Mouse (Mus musculus): Measurements from ENCODE around the gene Cidec. TPM values are rescaled to one million over a fixed set of nuclear protein-coding genes. Genes with fewer than 3 reads are reported as not detected.

Gene Cidec
- polyA plus RNA-seq (2016; fragmentation: Nextera tagmentation; extraction: Ambion mirVana), result 0.10 TPM in 1 of 2 replicates, not detected in the other

DNA sequence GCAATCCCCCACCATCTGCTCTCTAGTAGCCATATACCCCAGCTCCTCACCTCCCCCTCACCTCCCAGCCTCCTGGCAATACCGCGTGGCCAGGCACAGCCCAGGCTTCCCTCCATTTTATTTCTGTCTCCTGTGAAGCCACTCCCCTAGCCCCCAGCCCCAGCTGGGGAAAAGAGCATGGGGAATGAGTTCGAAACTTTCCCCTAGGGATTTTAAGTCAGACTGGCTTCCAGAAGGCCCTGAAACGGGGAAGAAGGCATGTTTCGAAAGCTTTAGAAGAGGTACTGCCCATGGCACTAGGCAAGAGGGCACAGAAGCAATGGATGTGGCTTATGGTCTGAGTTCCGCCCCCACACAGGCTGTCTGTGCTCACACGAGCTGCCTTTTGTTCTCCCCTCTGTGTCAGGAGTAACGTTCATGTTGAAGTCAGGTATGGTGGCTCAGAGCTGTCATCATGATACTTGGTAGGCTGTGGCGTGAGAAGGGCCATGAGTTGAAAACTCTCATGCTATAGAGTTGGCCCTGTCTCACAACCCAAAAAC is at the start of gene Cidec:
TSS of gene Cidec (minus strand) at position 97 of the 542 bp plus-strand sequence.
- no peaks in the 10 kb centered on the region for H3K36me3 ChIP-seq
- no peaks in the 10 kb centered on the region for H3K4me1 ChIP-seq
- H3K4me3 ChIP-seq, result no peak within 1 kb of the TSS
- no peak within 1 kb of the TSS for H3K27ac ChIP-seq
- 75% methylated on average over 9 of the region's 9 CpGs for WGBS
- no peaks in the 10 kb centered on the region for H3K27me3 ChIP-seq (ENCODE audit: insufficient read depth, poor library complexity, severe bottlenecking)
- DNase-seq (ENCODE audit: low spot score), result no peak
- H3K9me3 ChIP-seq, result no peaks in the 10 kb centered on the region

DNA sequence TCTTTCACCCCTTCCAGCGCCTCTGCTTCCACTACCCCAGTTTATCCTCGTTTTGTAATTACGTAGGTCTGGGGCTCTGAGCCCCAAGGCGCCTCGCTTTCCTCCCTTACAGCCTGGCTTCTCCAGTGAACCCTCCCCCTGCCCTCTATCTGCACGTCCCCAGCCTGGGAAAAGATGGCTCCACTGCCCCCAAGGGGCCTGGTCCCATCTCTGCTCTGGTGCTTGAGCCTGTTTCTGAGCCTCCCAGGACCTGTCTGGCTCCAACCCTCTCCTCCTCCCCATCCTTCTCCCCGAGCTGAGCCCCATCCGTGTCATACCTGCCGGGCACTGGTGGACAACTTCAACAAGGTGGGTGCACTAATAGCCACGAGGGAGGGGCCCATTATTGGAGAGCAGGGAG is 48.2 kb upstream of the Cidec start:
- H3K27ac ChIP-seq, result peak overlapping the region; percentile 93
- peaks cover 29% of the 10 kb centered on the region for H3K4me1 ChIP-seq
- H3K4me3 ChIP-seq, result peak overlapping the region; percentile 77
- WGBS, result 15% methylated on average over 10 of the region's 10 CpGs
- DNase-seq (ENCODE audit: low spot score), result no peak
- no peaks in the 10 kb centered on the region for H3K9me3 ChIP-seq
- peaks cover 17% of the 10 kb centered on the region for H3K36me3 ChIP-seq
- peaks cover 41% of the 10 kb centered on the region for H3K27me3 ChIP-seq (ENCODE audit: insufficient read depth, poor library complexity, severe bottlenecking)

DNA sequence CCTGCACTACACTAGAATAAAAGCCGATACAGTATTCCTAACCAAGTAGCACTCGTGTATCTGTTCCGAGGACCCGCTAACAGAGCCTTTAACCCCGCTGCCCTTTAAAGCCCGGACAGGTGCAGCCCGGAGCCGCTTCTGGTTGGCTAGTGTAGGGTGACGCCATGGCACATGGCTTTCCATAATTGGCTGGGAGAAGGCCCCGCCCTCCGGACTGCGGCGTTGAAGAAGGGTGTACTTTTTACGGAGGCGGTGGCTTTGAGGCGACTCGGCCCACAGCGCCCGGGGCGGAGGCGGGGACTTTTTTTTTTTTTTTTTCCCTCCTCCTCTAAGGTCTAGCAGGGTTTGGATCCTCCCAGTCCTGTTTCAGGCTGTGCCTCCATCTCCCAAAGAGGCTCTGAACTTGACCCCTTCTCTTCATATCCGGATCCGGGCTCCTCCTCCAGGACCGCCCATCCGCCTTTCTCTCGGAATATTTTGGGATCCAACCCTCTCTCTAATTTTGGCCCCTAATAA is 47.6 kb upstream of the Cidec start, which contains the start of gene Creld1:
TSS of gene Creld1 (plus strand) at position 198 of the 516 bp plus-strand sequence.
- H3K27me3 ChIP-seq (ENCODE audit: insufficient read depth, poor library complexity, severe bottlenecking), result peaks cover 42% of the 10 kb centered on the region
- DNase-seq (ENCODE audit: low spot score), result peak; percentile 98
- under 1% methylated on average over 26 of the region's 26 CpGs for WGBS
- H3K9me3 ChIP-seq, result no peaks in the 10 kb centered on the region
- H3K4me1 ChIP-seq, result peaks cover 29% of the 10 kb centered on the region
- H3K36me3 ChIP-seq, result peaks cover 12% of the 10 kb centered on the region
- peak within 1 kb of the TSS; percentile 93 for H3K27ac ChIP-seq
- peak within 1 kb of the TSS; percentile 77 for H3K4me3 ChIP-seq

DNA sequence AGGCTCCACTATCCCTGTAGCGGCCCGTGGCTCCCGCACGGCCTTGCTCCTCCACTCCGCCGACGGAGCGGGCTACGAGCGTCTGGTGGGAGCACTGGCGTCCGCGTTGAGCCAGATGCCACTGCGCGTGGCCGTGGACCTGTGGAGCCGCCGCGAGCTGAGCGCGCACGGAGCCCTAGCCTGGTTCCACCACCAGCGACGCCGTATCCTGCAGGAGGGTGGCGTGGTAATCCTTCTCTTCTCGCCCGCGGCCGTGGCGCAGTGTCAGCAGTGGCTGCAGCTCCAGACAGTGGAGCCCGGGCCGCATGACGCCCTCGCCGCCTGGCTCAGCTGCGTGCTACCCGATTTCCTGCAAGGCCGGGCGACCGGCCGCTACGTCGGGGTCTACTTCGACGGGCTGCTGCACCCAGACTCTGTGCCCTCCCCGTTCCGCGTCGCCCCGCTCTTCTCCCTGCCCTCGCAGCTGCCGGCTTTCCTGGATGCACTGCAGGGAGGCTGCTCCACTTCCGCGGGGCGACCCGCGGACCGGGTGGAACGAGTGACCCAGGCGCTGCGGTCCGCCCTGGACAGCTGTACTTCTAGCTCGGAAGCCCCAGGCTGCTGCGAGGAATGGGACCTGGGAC is 47.0 kb upstream of the Cidec start:
- WGBS, result 1% methylated on average over 65 of the region's 65 CpGs
- Histone ChIP-seq H3K36me3 (peaks cover 6% of the 10 kb centered on the region; the same call in 1 of the 2 replicates), H3K27me3 (ENCODE audit: insufficient read depth, poor library complexity, severe bottlenecking) (peaks cover 45% of the 10 kb centered on the region), H3K9me3 (no peaks in the 10 kb centered on the region), H3K4me1 (peaks cover 29% of the 10 kb centered on the region), H3K27ac (peak overlapping the region; percentile 93), H3K4me3 (peak overlapping the region; percentile 77)
- peak; percentile 85 for DNase-seq (ENCODE audit: low spot score)

DNA sequence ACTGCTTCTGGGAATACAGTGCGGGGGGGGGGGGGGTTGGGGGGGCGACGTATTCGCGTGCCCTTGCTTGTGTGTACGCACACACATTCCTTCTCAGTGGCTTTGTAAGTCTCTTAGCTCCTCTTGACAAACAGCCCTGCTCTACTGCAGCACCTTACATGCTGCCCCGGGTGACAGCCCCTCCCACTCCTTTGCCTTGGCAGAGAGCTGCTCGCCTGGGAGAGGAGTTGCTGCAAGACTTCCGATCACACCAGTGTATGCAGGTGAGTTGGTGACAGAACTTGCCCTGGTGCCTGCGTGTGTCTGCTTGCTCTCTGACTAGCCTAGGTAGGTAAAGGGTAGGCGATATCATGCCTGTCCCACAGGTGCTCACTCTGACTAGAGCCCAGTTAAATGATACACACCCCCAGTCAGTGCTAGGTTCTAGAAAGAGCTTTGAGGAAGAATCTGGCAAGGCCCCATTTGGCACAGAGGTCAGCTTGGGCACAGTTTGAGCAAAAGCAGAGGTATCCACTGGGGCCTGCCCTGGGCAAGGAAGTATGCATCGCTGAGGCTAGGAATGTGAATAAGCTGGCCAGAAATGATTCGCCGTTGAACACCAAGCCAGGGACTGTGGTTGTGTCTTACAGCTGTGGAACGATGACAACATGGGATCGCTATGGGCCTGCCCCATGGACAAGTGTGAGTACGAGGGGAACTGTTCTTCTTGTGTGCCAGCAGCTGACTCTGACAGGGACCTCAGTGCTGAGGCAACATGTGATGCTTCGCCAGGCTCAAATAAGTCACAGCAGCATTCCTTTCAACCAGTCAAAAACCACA is 45.2 kb upstream of the Cidec start:
- H3K4me3 ChIP-seq, result no peak overlapping the region
- peaks cover 61% of the 10 kb centered on the region for H3K27me3 ChIP-seq (ENCODE audit: insufficient read depth, poor library complexity, severe bottlenecking)
- no peak for DNase-seq (ENCODE audit: low spot score)
- H3K36me3 ChIP-seq, result no peaks in the 10 kb centered on the region
- H3K4me1 ChIP-seq, result peaks cover 29% of the 10 kb centered on the region
- no peaks in the 10 kb centered on the region for H3K9me3 ChIP-seq
- 56% methylated on average over 18 of the region's 18 CpGs for WGBS
- no peak overlapping the region for H3K27ac ChIP-seq

DNA sequence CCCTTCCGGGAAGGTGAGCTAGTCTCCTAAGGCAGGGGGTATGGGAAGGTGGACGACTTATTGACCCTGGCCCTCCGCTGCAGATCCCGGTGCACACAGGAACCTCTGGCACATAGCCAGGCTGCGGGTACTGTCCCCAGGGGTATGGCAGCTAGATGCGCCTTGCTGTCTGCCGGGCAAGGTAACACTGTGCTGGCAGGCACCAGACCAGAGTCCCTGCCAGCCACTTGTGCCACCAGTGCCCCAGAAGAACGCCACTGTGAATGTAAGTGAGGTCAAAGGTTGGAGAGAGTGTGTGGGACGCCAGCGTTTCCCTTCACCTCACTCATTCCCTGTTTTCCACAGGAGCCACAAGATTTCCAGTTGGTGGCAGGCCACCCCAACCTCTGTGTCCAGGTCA is 43.3 kb upstream of the Cidec start:
- DNase-seq (ENCODE audit: low spot score), result no peak
- Histone ChIP-seq H3K4me1 (peaks cover 24% of the 10 kb centered on the region), H3K27ac (no peak overlapping the region), H3K4me3 (no peak overlapping the region), H3K36me3 (no peaks in the 10 kb centered on the region), H3K9me3 (no peaks in the 10 kb centered on the region), H3K27me3 (ENCODE audit: insufficient read depth, poor library complexity, severe bottlenecking) (peaks cover 70% of the 10 kb centered on the region)
- WGBS, result 86% methylated on average over 10 of the region's 10 CpGs

DNA sequence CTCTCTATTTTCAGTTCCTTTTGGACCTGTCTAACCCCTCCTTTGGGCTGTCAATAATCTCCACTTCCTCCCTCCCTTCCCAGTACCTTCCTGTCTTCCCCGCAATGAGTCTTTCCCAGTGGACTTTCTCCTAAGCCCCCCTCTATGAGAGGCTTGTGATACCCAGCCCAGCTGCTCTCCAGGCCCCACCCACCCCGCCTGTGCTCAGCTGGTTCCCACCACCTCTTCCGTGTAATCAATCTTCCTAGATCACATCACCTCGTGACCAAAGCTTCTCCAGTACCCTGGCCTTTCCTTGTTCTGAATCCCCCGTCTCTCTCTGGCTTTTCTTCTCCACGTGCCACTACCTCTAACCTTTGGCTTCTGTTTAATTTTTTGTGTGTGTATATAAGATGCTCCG is 41.8 kb upstream of the Cidec start:
- peaks cover 13% of the 10 kb centered on the region for H3K4me1 ChIP-seq
- no peaks in the 10 kb centered on the region for H3K36me3 ChIP-seq
- H3K4me3 ChIP-seq, result no peak overlapping the region
- 49% methylated on average over 7 of the region's 7 CpGs for WGBS
- H3K27ac ChIP-seq, result no peak overlapping the region
- no peak for DNase-seq (ENCODE audit: low spot score)
- H3K27me3 ChIP-seq (ENCODE audit: insufficient read depth, poor library complexity, severe bottlenecking), result peaks cover 75% of the 10 kb centered on the region
- no peaks in the 10 kb centered on the region for H3K9me3 ChIP-seq

DNA sequence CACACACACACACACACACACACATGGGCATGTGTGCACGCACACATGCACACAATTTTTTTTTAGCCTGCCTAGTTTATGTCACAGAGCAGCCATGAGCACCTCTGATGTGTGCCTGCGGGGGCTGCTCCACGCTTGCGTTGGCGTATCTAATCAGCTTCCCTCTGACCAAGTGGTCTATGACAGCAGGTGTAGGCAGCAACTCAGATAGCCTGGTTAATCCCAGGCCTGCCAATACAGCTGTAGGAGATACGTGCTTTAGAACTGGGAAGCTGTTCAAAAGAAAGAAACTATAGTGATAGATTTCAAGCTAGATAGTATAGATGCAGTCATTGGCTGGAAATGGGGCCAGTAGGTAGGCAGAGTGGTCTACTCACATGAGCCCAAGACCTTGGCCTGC is 38.2 kb upstream of the Cidec start:
- 68% methylated on average over 6 of the region's 6 CpGs for WGBS
- Histone ChIP-seq H3K27me3 (ENCODE audit: insufficient read depth, poor library complexity, severe bottlenecking) (peaks cover 75% of the 10 kb centered on the region), H3K4me1 (peaks cover 31% of the 10 kb centered on the region), H3K36me3 (no peaks in the 10 kb centered on the region), H3K4me3 (no peak overlapping the region), H3K27ac (no peak overlapping the region), H3K9me3 (no peaks in the 10 kb centered on the region)
- DNase-seq (ENCODE audit: low spot score), result no peak

DNA sequence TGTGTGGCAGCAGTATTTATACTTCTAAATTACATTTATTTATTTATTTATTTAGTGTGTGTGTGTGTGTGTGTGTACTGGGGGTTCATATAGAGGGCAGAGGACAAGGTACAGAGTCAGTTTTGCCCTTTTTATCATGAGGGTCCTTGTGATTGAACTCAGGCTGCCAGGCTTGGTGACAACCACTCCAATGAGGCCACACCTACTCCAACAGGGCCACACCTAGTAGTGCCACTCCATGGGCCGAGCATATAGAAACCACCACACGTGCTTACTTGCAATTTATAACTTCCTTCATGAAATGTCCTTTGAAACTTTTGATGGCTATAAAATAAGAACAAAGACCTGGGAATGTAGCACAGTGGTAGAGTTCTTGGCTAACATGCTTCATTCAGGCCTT is 37.7 kb upstream of the Cidec start:
- no peak overlapping the region for H3K27ac ChIP-seq
- no peaks in the 10 kb centered on the region for H3K36me3 ChIP-seq
- H3K27me3 ChIP-seq (ENCODE audit: insufficient read depth, poor library complexity, severe bottlenecking), result peaks cover 79% of the 10 kb centered on the region
- no peak overlapping the region for H3K4me3 ChIP-seq
- DNase-seq (ENCODE audit: low spot score), result no peak
- peaks cover 31% of the 10 kb centered on the region for H3K4me1 ChIP-seq
- H3K9me3 ChIP-seq, result no peaks in the 10 kb centered on the region
- 69% methylated on average over 2 of the region's 2 CpGs for WGBS

DNA sequence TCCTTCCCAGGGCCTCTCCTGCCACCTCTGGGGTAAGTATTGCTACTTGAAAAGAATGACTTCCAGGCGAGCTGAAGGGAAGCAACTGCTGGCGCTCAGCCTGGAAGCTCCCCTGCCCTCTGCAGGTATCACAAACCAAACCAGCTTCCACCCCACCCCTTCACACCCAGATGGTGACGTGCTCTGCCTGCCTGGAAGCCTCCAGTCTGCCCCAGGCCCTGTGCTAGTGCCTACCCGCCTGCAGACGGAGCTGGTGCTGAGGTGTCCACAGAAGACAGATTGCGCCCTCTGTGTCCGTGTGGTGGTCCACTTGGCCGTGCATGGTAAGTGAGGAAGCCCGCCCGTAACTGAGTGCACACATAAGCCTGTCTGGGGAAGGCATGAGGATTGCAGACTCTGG is 36.5 kb upstream of the Cidec start:
- WGBS, result 61% methylated on average over 10 of the region's 10 CpGs
- H3K27me3 ChIP-seq (ENCODE audit: insufficient read depth, poor library complexity, severe bottlenecking), result peaks cover 75% of the 10 kb centered on the region
- no peaks in the 10 kb centered on the region for H3K36me3 ChIP-seq
- no peaks in the 10 kb centered on the region for H3K9me3 ChIP-seq
- no peak for DNase-seq (ENCODE audit: low spot score)
- no peak overlapping the region for H3K27ac ChIP-seq
- no peak overlapping the region for H3K4me3 ChIP-seq
- H3K4me1 ChIP-seq, result peaks cover 31% of the 10 kb centered on the region

DNA sequence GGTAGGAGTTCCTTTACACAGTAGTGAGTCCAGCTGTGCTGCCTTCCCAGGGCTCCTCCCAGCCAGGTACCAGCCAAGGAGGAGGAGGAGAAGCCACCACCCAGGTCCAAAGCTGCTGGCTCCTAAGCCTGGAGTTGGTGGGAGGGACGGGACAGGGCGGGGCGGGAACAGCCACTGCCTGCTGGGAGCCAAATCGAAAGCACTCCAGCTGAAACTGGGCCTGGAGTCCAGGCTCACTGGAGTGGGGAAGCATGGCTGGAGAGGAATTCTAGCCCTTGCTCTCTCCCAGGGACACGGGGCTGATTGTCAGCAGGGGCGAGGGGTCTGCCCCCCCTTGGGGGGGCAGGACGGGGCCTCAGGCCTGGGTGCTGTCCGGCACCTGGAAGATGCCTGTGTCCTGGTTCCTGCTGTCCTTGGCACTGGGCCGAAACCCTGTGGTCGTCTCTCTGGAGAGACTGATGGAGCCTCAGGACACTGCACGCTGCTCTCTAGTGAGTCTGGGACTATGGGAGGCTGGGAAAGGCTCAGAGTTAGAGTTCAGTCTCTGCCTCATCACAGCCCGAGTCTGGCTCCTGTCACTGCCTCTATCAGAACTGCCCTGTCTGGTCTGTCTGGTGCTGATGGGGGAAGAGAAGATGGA is 35.9 kb upstream of the Cidec start, which contains the start of gene Il17rc:
TSS of gene Il17rc (plus strand) at position 131 of the 640 bp plus-strand sequence.
- H3K4me3 ChIP-seq, result peak within 1 kb of the TSS; percentile 44
- H3K36me3 ChIP-seq, result no peaks in the 10 kb centered on the region
- H3K9me3 ChIP-seq, result no peaks in the 10 kb centered on the region
- H3K27me3 ChIP-seq (ENCODE audit: insufficient read depth, poor library complexity, severe bottlenecking), result peaks cover 73% of the 10 kb centered on the region
- no peak for DNase-seq (ENCODE audit: low spot score)
- peak within 1 kb of the TSS; percentile 72 for H3K27ac ChIP-seq
- 21% methylated on average over 12 of the region's 12 CpGs for whole genome bisulfite sequencing
- peaks cover 31% of the 10 kb centered on the region for H3K4me1 ChIP-seq

DNA sequence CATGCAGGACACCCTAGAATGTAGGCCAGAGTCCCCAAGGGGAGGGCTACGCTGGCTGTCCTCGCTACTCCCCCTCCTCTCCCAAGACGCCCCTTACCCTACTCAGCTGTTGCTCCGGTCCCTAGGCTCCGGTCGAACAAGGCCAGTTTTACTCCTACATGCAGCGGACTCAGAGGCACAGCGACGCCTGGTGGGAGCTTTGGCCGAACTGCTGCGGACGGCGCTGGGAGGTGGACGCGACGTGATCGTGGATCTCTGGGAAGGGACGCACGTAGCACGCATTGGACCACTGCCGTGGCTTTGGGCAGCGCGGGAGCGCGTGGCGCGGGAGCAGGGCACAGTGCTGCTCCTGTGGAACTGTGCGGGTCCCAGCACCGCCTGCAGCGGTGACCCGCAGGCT is 33.9 kb upstream of the Cidec start:
- Histone ChIP-seq H3K4me3 (peak overlapping the region; percentile 57), H3K27ac (peak overlapping the region; percentile 65), H3K27me3 (ENCODE audit: insufficient read depth, poor library complexity, severe bottlenecking) (peaks cover 82% of the 10 kb centered on the region), H3K4me1 (peaks cover 31% of the 10 kb centered on the region), H3K9me3 (no peaks in the 10 kb centered on the region), H3K36me3 (no peaks in the 10 kb centered on the region)
- DNase-seq (ENCODE audit: low spot score), result peak; percentile 86
- 1% methylated on average over 31 of the region's 31 CpGs for WGBS

All from heart, embryonic 10.5 days (tissue).